Mouse (Mus musculus): Measurements from ENCODE around the gene Olfr815.
"Not testable (repeated sequence)": the region's sequence is repeated elsewhere in the genome, so short reads cannot be mapped to it uniquely, and the experiment has no call there.

Olfr815 gene

DNA sequence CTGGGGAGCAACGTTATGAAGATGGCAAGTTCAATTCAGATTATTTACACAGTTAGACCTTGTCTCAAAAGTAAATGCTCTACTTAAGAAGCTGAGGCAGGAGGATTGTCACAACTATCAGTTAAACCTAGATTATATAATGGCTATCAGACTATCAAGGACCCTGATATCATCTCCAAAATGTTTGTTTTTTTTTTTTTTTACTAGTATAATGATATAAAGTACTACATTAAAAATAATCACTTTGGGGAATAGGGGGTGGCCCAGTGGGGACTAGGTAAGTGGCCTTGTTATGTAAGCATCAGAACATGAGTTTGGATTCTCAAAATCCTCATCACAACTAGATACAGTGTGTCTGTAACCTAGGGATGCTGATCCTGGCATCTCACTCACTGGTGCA is at the start of gene Olfr815:
Gene Olfr815 (minus strand): TSS at position 101 of the 400 bp plus-strand sequence.
- in situ Hi-C loops (cut with MseI, MboI) = not testable (repeated sequence)

DNA sequence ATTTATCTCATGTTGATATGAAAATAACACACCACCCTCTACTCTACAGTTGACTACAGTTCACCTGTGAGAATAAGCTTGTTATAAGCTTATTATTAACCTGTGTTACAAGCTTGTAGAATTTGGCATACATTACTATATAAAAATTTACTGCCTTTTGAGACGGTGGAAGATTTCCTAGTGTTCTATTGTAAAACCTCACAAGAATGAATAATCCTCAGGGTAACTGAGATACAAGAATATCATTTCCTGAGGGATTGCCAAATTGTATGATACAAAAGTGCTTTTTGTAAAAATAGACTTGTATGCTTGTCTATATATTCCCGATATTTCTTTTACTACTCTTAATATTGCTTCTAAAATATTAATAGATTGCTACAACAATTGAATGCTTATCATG is 43.3 kb upstream of the Olfr815 start, which contains the start of gene Olfr818:
Gene Olfr818 (minus strand): TSS at position 101 of the 400 bp plus-strand sequence.
- in situ Hi-C loops (cut with MseI, MboI) = no loop called here

DNA sequence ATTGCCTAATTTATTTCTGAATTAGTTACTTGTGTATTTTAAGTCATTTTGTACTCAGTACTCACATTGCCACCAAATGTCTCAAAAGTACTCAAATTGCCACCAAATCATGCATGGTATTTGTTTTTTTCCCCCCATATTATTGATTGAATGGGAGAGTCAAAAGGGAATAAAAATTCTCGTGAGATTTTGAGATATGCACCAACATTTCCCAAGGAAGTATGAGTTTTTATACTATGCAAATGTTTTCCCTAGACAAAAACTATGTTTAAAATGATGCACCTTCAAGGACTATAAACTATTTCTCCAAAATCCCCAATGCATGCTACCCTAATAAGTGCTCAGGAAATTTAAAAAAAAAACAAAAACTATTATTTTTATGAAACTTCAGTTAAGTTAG is 9.8 kb upstream of the Olfr815 start, which contains the start of gene Olfr816:
Gene Olfr816 (minus strand): TSS at position 101 of the 400 bp plus-strand sequence.
- in situ Hi-C loops (cut with MseI, MboI) = no loop called here

DNA sequence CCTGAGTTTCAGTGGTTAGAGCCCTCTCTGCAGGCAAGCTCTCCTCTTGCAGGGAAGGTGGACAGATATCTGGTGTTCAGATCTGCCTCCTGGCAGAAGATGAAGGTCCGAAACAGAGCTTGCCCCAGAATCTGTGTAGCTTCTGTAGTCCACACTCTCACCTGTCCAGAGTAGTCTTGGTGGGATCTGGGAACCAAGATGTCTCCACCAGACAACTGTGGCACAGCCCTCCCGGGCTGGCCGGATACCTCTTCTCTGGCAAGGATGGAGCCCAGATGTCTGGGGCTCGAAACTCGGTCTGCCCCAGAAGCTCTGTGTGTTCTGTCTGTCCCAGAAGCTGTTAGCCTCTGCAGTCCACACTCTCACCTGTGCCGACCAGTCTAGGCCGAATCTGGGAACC is 19.7 kb downstream of the Olfr815 start:
- in situ Hi-C loops (cut with MseI, MboI) = no loop called here

DNA sequence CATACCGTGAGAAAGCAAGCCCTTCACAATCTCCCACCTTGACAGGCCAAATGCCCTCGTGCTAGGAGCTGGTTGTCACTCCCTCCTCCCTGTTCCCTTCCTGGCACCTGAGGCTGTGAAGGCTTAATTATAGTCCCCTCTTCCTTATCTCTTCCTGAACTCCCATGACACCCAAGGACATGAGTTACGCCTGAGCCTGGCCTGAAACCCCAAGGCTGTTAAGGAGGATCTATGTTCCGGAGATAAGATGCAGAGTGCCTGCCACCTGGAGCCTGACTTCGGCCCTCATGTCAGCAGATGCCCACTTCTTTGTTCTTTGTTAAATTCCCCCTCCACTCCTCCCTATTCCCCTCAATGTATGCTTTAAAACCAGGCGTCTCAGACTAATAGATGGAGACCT is 20.2 kb downstream of the Olfr815 start:
- in situ Hi-C loops (cut with MseI, MboI) = not testable (repeated sequence)

DNA sequence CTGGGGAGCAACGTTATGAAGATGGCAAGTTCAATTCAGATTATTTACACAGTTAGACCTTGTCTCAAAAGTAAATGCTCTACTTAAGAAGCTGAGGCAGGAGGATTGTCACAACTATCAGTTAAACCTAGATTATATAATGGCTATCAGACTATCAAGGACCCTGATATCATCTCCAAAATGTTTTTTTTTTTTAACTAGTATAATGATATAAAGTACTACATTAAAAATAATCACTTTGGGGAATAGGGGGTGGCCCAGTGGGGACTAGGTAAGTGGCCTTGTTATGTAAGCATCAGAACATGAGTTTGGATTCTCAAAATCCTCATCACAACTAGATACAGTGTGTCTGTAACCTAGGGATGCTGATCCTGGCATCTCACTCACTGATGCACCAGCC is 25.9 kb downstream of the Olfr815 start, which contains the start of gene Olfr814:
Gene Olfr814 (minus strand): TSS at position 101 of the 400 bp plus-strand sequence.
- in situ Hi-C loops (cut with MseI, MboI) = not testable (repeated sequence)

DNA sequence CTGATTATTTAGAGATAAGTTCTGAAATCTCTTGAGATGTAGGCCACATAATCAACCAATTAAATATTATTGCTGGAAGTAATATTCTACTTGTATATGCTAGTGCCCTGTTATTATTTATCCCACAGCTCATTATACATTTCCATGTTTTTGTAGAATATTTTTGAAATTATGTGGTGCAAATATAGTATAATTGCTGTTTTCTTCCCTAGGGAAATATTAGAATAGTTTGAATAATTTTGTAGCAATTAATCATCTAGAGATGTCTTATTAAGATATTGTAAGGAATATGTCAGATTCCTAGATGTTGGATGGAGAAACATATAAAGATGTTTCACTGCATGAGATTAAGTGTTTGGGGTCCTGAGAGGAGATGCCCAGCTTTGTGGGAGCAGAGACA is 50.6 kb downstream of the Olfr815 start, which contains the start of gene Olfr813:
Gene Olfr813 (plus strand): TSS at position 301 of the 400 bp plus-strand sequence.
- in situ Hi-C loops (cut with MseI, MboI) = no loop called here
